Mouse (Mus musculus): ENCODE results near the gene Olfr1105. TPM values are rescaled to one million over a fixed set of nuclear protein-coding genes. Genes with fewer than 3 reads are reported as not detected.

Gene Olfr1105
- not detected in 2 replicates for polyA plus RNA-seq (2012; ENCODE audit: low replicate concordance)

GRCm38 (mm10) chr2:87036431-87036830 lies at the start of gene Olfr1105:
TSS of gene Olfr1105 (minus strand) at chr2:87036531.

GRCm38 (mm10) chr2:87075717-87076116 lies 39.4 kb upstream of the Olfr1105 start, which contains the start of gene Olfr1107:
TSS of gene Olfr1107 (minus strand) at chr2:87075817.

GRCm38 (mm10) chr2:87052173-87052572 lies 15.8 kb upstream of the Olfr1105 start, which contains the start of gene Olfr1106:
TSS of gene Olfr1106 (minus strand) at chr2:87052273.

GRCm38 (mm10) chr2:87026980-87027379 lies 9.4 kb downstream of the Olfr1105 start, which contains the start of gene Olfr1104:
TSS of gene Olfr1104 (minus strand) at chr2:87027080.

GRCm38 (mm10) chr2:86998098-86998497 lies 38.2 kb downstream of the Olfr1105 start, which contains the start of gene Olfr1102:
TSS of gene Olfr1102 (plus strand) at chr2:86998398.

GRCm38 (mm10) chr2:86991121-86991520 lies 45.2 kb downstream of the Olfr1105 start, which contains the start of gene Olfr1101:
TSS of gene Olfr1101 (minus strand) at chr2:86991221.

Other genes with a start within 250 kb of the Olfr1105 start
- not detected in 2 replicates for gene Olfr141, start 226.5 kb downstream of the Olfr1105 start, polyA plus RNA-seq (2012; ENCODE audit: low replicate concordance)
- gene Olfr1094, start 211.9 kb downstream of the Olfr1105 start, polyA plus RNA-seq (2012; ENCODE audit: low replicate concordance): not detected in 2 replicates
- gene Olfr1095, start 184.8 kb downstream of the Olfr1105 start, polyA plus RNA-seq (2012; ENCODE audit: low replicate concordance): not detected in 2 replicates
- not detected in 2 replicates for gene Gm13723, start 161.7 kb downstream of the Olfr1105 start, polyA plus RNA-seq (2012; ENCODE audit: low replicate concordance)
- not detected in 2 replicates for gene Olfr1097, start 144.3 kb downstream of the Olfr1105 start, polyA plus RNA-seq (2012; ENCODE audit: low replicate concordance)
- gene Olfr1098, start 112.0 kb downstream of the Olfr1105 start, polyA plus RNA-seq (2012; ENCODE audit: low replicate concordance): not detected in 2 replicates
- gene Olfr1099, start 75.8 kb downstream of the Olfr1105 start, polyA plus RNA-seq (2012; ENCODE audit: low replicate concordance): not detected in 2 replicates
- gene Olfr1100, start 56.6 kb downstream of the Olfr1105 start, polyA plus RNA-seq (2012; ENCODE audit: low replicate concordance): not detected in 2 replicates
- gene Olfr1101, start 45.3 kb downstream of the Olfr1105 start, polyA plus RNA-seq (2012; ENCODE audit: low replicate concordance): not detected in 2 replicates
- not detected in 2 replicates for gene Olfr1102, start 38.1 kb downstream of the Olfr1105 start, polyA plus RNA-seq (2012; ENCODE audit: low replicate concordance)
- not detected in 2 replicates for gene Olfr1104, start 9.5 kb downstream of the Olfr1105 start, polyA plus RNA-seq (2012; ENCODE audit: low replicate concordance)
- 0.15 TPM in 1 of 2 replicates, not detected in the other for gene Olfr1106, start 15.7 kb upstream of the Olfr1105 start, polyA plus RNA-seq (2012; ENCODE audit: low replicate concordance)
- gene Olfr1107, start 39.3 kb upstream of the Olfr1105 start, polyA plus RNA-seq (2012; ENCODE audit: low replicate concordance): not detected in 2 replicates
- not detected in 2 replicates for gene Olfr1109, start 59.5 kb upstream of the Olfr1105 start, polyA plus RNA-seq (2012; ENCODE audit: low replicate concordance)
- gene Olfr259, start 78.0 kb upstream of the Olfr1105 start, polyA plus RNA-seq (2012; ENCODE audit: low replicate concordance): not detected in 2 replicates
- gene Olfr1110, start 103.8 kb upstream of the Olfr1105 start, polyA plus RNA-seq (2012; ENCODE audit: low replicate concordance): not detected in 2 replicates
- gene Olfr1111, start 116.1 kb upstream of the Olfr1105 start, polyA plus RNA-seq (2012; ENCODE audit: low replicate concordance): not detected in 2 replicates
- gene Olfr1112, start 151.3 kb upstream of the Olfr1105 start, polyA plus RNA-seq (2012; ENCODE audit: low replicate concordance): not detected in 2 replicates
- not detected in 2 replicates for gene Olfr1113, start 172.4 kb upstream of the Olfr1105 start, polyA plus RNA-seq (2012; ENCODE audit: low replicate concordance)
- not detected in 2 replicates for gene Olfr1115, start 211.5 kb upstream of the Olfr1105 start, polyA plus RNA-seq (2012; ENCODE audit: low replicate concordance)
- not detected in 2 replicates for gene Olfr1116, start 231.0 kb upstream of the Olfr1105 start, polyA plus RNA-seq (2012; ENCODE audit: low replicate concordance)